Mouse (Mus musculus) heart, adult 2 months (tissue): Measurements from ENCODE around the gene Foxr1. TPM values are rescaled to one million over a fixed set of nuclear protein-coding genes. Genes with fewer than 3 reads are reported as not detected.
"Not testable (repeated sequence)": the region's sequence is repeated elsewhere in the genome, so short reads cannot be mapped to it uniquely, and the experiment has no call there.

Experiments
- DNase-seq, 2 experiments: peaks; one replicate each; pipeline ENCODE4 v3.0.0; 2021
- H3K27ac ChIP-seq: fragments of 200-600 bp; 2 replicates; pipeline ENCODE4 v1.8.1; 2022
- H3K27me3 ChIP-seq: fragments of 200-500 bp; 2 replicates; pipeline ENCODE4 v1.6.1; 2012; ENCODE audit warnings: mild to moderate bottlenecking, low read length, inconsistent platforms, mixed read lengths; ENCODE audit not compliant: control insufficient read depth, insufficient read depth
- H3K36me3 ChIP-seq: fragments of 200-500 bp; 2 replicates; pipeline ENCODE4 v1.6.1; 2012; ENCODE audit warnings: low read length, inconsistent platforms; ENCODE audit not compliant: control insufficient read depth, insufficient read depth
- H3K4me1 ChIP-seq: fragments of 200-500 bp; 2 replicates; pipeline ENCODE4 v1.6.1; 2011; ENCODE audit warnings: low read length; ENCODE audit not compliant: control insufficient read depth, insufficient read depth
- H3K4me3 ChIP-seq: fragments of 200-600 bp; 2 replicates; pipeline ENCODE4 v1.8.1; 2022
- H3K79me2 ChIP-seq: fragments of 200-500 bp; replicated peaks from 2 replicates; pipeline ENCODE4 v1.6.1; 2012; ENCODE audit warnings: mild to moderate bottlenecking, inconsistent platforms, low read length, moderate library complexity, mixed read lengths; ENCODE audit not compliant: control insufficient read depth, insufficient read depth
- H3K9ac ChIP-seq: fragments of 200-500 bp; 2 replicates; pipeline ENCODE4 v1.6.1; 2012; ENCODE audit warnings: low read depth, mild to moderate bottlenecking, control low read depth, inconsistent platforms, low read length, mixed read lengths
- CTCF ChIP-seq: fragments of 200-600 bp; IDR thresholded peaks from 2 replicates; pipeline ENCODE4 v1.8.1; 2022; ENCODE audit warnings: antibody characterized with exemption, mild to moderate bottlenecking, moderate library complexity
- EP300 ChIP-seq: fragments of 200-500 bp; IDR thresholded peaks from 2 replicates; pipeline ENCODE4 v1.6.1; 2011; ENCODE audit warnings: low read depth, low read length, control low read depth; ENCODE audit not compliant: insufficient read depth
- POLR2A ChIP-seq: fragments of 200-500 bp; IDR thresholded peaks from 2 replicates; pipeline ENCODE4 v1.6.1; 2011; ENCODE audit warnings: mild to moderate bottlenecking, low read depth, low read length, control low read depth; ENCODE audit not compliant: insufficient read depth
- WGBS: fragments of 180-500 bp; shearing (Covaris S2); methylation state at CpG from one replicate; pipeline ENCODE4 v1.1.7; 2018; 5-methylcytosine and 5-hydroxymethylcytosine counted together
- intact Hi-C: fragments of 180-260 bp; cut with DNase I; formaldehyde crosslinking; loops from one replicate; pipeline ENCODE4 v1.15.1; 2025
- polyA plus RNA-seq: library from polyadenylated mRNA; depleted of rRNA; stranded (reverse); fragments of >200 nt; gene quantifications from 2 replicates; pipeline ENCODE4 v1.2.3, GENCODE M21; 2012
- total RNA-seq, 2 experiments: library from RNA; stranded (reverse); gene quantifications; 2 replicates each; pipeline ENCODE4 v1.2.3; 2021

The Foxr1 gene
- total and polyA plus RNA-seq, 3 experiments: not detected

DNA sequence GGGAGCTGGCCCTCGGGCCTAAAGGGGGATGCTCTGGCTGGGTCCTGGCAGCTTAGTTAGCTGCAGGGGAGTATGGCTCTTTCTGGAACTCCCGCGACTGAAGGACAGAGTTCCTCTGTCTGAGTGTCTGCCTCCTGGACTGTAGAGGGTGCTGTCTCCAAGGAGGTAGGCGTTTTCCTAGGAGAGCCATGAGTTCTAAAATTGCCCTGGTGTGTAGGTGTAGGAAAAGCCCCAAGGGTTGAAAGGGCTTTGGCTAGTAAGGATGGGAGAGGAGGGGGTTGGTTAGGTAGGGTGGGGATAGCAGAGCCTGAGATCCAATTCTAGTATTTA lies 13.9 kb upstream of the Foxr1 start, which contains the start of gene Upk2:
Gene Upk2, minus strand, starts transcription at position 86 of the 330 bp plus-strand sequence.
- intact Hi-C loops: loop anchor here (1.0 to 2.0 kb wide), 4 partner anchors 24 to 230 kb away; no protein-coding TSS in a partner anchor
- no peak for DNase-seq
- no peak within 1 kb of the TSS for H3K27ac ChIP-seq
- TF ChIP-seq EP300 (no peak), CTCF (peak; percentile 36), POLR2A (no peak)
- H3K4me1 ChIP-seq: no peaks in the 10 kb centered on the region
- H3K27me3 ChIP-seq: no peaks in the 10 kb centered on the region
- no peaks in the 10 kb centered on the region for H3K36me3 ChIP-seq
- no peak within 1 kb of the TSS for H3K4me3 ChIP-seq
- H3K79me2 ChIP-seq: no peaks in the 10 kb centered on the region
- WGBS: 49% methylated on average over 4 of the region's 4 CpGs
- H3K9ac ChIP-seq: no peak within 1 kb of the TSS

DNA sequence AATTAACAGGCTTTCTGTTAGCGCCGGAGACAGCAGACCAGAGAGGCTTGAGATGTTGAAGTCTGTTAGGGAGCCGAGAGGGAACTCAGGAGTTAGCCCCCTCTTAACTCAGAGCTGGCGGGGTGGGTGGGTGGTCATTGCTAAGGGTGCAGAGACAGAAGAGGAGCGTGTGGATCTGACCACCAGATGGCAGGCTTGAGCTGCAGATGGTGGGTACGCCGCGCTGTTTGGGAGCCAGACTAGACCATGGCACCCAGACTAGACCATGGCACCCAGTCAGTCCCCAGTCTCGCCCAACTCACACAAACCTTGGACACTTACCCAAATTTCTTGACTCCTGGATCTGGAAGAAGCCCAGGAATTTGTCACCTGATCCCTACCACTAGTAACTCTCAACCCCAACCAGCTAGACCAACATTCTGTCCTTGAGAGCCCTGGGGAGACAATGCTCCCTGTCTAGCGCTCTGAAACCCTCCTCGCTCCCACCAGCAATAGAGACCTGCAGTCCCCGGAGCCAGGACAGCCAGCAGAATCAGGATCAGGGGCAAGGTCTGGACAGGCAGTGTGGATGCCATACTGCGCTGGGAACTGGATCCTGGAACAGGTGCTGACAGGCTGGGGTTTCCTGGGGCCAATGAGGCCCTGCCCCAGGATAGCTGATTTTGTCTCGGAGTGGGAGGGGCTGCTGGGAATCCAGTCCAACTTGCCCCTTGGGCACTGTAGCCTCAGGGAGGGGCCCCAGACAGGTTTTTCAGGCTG lies 13.4 kb upstream of the Foxr1 start:
- Histone ChIP-seq H3K79me2 (no peaks in the 10 kb centered on the region), H3K4me3 (no peak overlapping the region), H3K36me3 (no peaks in the 10 kb centered on the region), H3K9ac (no peak overlapping the region), H3K27ac (no peak overlapping the region), H3K4me1 (no peaks in the 10 kb centered on the region), H3K27me3 (no peaks in the 10 kb centered on the region)
- TF ChIP-seq EP300 (peak; percentile 80; the same call in 1 of the 2 replicates), POLR2A (no peak), CTCF (peak; percentile 92)
- WGBS: 14% methylated on average over 14 of the region's 14 CpGs
- DNase-seq: peak; percentile 83 to 88
- intact Hi-C loops: loop anchor here (1.0 to 2.0 kb wide), 4 partner anchors 24 to 231 kb away; no protein-coding TSS in a partner anchor

- Histone ChIP-seq H3K79me2 (no peaks in the 10 kb centered on the region), H3K4me1 (no peaks in the 10 kb centered on the region), H3K27ac (no peak overlapping the region), H3K9ac (no peak overlapping the region), H3K4me3 (no peak overlapping the region), H3K27me3 (no peaks in the 10 kb centered on the region), H3K36me3 (no peaks in the 10 kb centered on the region)
- intact Hi-C loops: no loop called here
- DNase-seq: no peak
- TF ChIP-seq POLR2A (no peak), CTCF (peak; percentile 67), EP300 (no peak)
Observed at GRCm38 (mm10) chr9:44450387-44450786, 9.5 kb upstream of the Foxr1 start.

DNA sequence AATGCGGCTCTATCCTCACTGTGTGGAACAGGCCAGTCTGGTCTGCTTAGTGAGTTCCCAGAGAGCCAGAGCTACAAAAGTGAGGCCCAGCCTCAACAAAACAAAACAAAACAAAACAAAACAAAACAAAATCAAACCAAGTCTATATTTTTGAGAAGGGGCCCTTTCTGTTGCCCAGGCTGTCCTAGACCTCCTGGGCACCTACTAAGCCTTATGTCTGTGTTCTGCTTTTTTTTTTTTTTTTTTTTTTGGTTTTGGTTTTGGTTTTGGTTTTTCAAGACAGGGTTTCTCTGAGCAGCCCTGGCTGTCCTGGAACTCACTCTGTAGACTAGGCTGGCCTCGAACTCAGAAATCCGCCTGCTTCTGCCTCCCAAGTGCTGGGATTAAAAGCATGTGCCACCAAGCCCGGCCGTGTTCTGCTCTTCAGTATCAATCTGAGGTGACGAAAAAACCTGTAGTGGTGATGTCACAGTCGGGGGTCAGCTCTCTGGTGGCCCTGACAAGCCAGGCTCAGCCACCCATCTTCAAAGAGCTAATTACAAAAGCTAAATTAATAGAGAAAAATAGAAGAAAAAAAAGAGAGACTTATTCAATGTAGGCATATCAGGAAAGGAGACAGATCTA lies 3.6 kb upstream of the Foxr1 start:
- H3K9ac ChIP-seq, H3K36me3 ChIP-seq, H3K79me2 ChIP-seq, H3K4me1 ChIP-seq, H3K4me3 ChIP-seq, intact Hi-C loops, H3K27ac ChIP-seq, H3K27me3 ChIP-seq, DNase-seq: not testable (repeated sequence)
- 83% methylated on average over 7 of the region's 7 CpGs for WGBS

DNA sequence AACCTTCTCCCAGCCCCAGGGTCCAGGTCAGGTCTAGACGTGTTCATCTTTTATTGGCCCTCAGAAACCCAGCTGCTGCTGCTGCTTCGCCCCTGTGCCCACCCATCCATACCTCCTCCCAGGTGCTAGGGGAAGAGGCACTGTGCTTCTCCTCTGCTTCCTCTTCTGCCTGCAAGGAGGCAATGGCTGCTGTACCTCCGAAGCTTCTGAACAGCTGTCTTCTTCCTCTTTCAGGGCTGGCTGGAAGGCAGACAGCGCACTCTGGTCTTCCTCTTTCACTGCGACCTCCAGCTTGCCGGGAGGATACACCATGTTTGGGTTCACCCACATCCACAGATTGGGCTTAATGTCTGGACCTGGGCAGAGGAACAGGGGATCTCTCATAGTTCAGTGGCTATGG lies 5.2 kb downstream of the Foxr1 start:
- H3K36me3 ChIP-seq: no peaks in the 10 kb centered on the region
- H3K27me3 ChIP-seq: no peaks in the 10 kb centered on the region; the same call in 1 of the 2 replicates
- H3K4me3 ChIP-seq: no peak overlapping the region
- no peaks in the 10 kb centered on the region for H3K4me1 ChIP-seq
- 75% methylated on average over 6 of the region's 6 CpGs for WGBS
- H3K27ac ChIP-seq: no peak overlapping the region
- TF ChIP-seq CTCF (no peak), EP300 (no peak), POLR2A (no peak)
- no peak overlapping the region for H3K9ac ChIP-seq
- no peaks in the 10 kb centered on the region for H3K79me2 ChIP-seq
- DNase-seq: peak in 1 of 2 experiments; percentile 39
- intact Hi-C loops: no loop called here

DNA sequence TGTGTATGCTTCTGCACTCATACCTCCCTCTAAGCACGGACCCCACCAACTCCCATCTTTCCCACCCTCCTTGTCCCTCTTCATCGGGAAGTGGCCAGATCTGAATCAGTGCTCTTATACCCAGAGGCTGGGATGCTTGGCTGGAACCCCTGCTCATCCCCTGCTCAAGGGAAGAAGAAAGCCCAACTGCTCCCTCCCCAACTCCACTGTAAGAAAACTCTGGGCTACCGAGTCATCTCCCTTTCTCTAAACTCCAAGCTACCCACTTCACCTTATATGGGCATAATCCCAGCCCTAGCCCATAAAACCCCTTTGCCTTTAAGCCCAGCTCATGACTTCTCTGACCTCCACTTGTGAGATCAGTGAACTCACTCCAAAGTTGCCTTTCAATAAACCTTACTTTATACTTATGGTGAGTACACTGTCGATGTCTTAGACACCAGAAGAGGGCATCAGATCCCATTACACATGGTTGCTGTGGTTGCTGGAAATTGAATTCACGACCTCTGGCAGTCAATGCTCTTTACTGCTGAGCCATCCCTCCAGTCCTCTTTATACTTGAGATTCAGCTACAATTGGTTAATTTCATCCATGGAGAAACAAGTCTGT lies 8.3 kb downstream of the Foxr1 start:
- Histone ChIP-seq H3K9ac (no peak overlapping the region), H3K79me2 (no peaks in the 10 kb centered on the region), H3K4me1 (no peaks in the 10 kb centered on the region), H3K27ac (no peak overlapping the region), H3K27me3 (no peaks in the 10 kb centered on the region), H3K36me3 (no peaks in the 10 kb centered on the region), H3K4me3 (no peak overlapping the region)
- TF ChIP-seq EP300: no peak
- no peak for TF ChIP-seq POLR2A
- no peak for TF ChIP-seq CTCF
- intact Hi-C loops: no loop called here
- no peak for DNase-seq
- WGBS: 49% methylated on average over 5 of the region's 5 CpGs
